Comparison of ENCODE assay signal across 39 mouse cellular contexts in the genomic region with DNA sequence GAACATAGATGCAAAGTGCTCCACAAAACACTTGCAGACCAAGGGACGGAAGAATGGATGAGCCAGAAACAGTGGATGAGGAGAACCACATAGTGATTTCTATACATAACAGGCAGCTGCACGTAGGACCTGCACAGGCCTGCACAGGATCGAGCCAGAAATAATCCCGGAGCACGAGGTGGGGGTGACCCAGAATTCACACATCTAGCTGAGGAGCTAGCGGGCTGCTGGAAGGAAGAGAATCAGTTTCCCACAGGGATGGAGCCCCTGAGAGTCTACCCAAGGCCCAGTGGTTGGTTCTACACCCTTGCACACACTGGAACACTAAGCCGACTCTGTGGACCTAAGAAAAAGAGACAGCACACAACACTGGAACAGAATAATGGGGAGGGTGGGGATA. TPM values are rescaled to one million over a fixed set of nuclear protein-coding genes. Genes with fewer than 3 reads are reported as not detected.
"Had no signal": no experiment of that assay in that cellular context is flagged by ENCODE, and none has a peak within 500 bp of the region (broad histone marks: within the 10 kb centered on the region; RNA-seq: fewer than 3 reads in every experiment).

No protein-coding gene starts in this region.

- H3K4me1 ChIP-seq: embryonic facial prominence, embryonic 10.5 days; embryonic facial prominence, embryonic 12.5 days; embryonic facial prominence, embryonic 15.5 days; forebrain, embryonic 10.5 days; forebrain, embryonic 12.5 days; forebrain, embryonic 13.5 days; forebrain, embryonic 15.5 days had no signal

- H3K4me2 ChIP-seq: embryonic facial prominence, embryonic 12.5 days; embryonic facial prominence, embryonic 13.5 days; embryonic facial prominence, embryonic 15.5 days; forebrain, embryonic 12.5 days; forebrain, embryonic 13.5 days; forebrain, embryonic 15.5 days had no signal

- ATAC-seq: forebrain, embryonic 13.5 days; forebrain, embryonic 14.5 days; forebrain, embryonic 15.5 days; forebrain, embryonic 16.5 days; forebrain, postnatal 0 days had no signal

- H3K4me3 ChIP-seq: embryonic facial prominence, embryonic 10.5 days; embryonic facial prominence, embryonic 12.5 days; embryonic facial prominence, embryonic 13.5 days; embryonic facial prominence, embryonic 15.5 days; erythroblast, embryonic 14.5 days; forebrain, embryonic 10.5 days; forebrain, embryonic 12.5 days; forebrain, embryonic 13.5 days; forebrain, embryonic 15.5 days; gastrocnemius, adult 2 months; heart, adult 2 months had no signal

- DNase-seq: cerebellum, adult 2 months; cerebellum, adult 8-10 months; cerebellum, adult 9-10 months; cerebellum, adult 9-11 months; cerebellum, postnatal 10 days; cerebellum, postnatal 14 days; cerebellum, postnatal 25 days; cerebellum, postnatal 36 days; embryo, embryonic 11 days; forebrain, postnatal 0 days; gastrocnemius, adult 2 months; gastrocnemius, postnatal 10 days; gastrocnemius, postnatal 14 days; gastrocnemius, postnatal 25 days; gastrocnemius, postnatal 36 days; heart, adult 18-20 months; heart, adult 2 months had no signal

- H3K9me3 ChIP-seq: embryonic facial prominence, embryonic 10.5 days; embryonic facial prominence, embryonic 15.5 days; forebrain, embryonic 10.5 days; forebrain, embryonic 12.5 days; forebrain, embryonic 15.5 days had no signal

- H3K27me3 ChIP-seq: embryonic facial prominence, embryonic 12.5 days; embryonic facial prominence, embryonic 13.5 days; embryonic facial prominence, embryonic 15.5 days; forebrain, embryonic 12.5 days; forebrain, embryonic 13.5 days; forebrain, embryonic 15.5 days had no signal

- H3K27ac ChIP-seq: embryonic facial prominence, embryonic 10.5 days; embryonic facial prominence, embryonic 12.5 days; embryonic facial prominence, embryonic 13.5 days; embryonic facial prominence, embryonic 15.5 days; forebrain, embryonic 10.5 days; forebrain, embryonic 12.5 days; forebrain, embryonic 13.5 days; forebrain, embryonic 15.5 days; gastrocnemius, adult 2 months; heart, adult 2 months had no signal

- H3K36me3 ChIP-seq: embryonic facial prominence, embryonic 10.5 days; embryonic facial prominence, embryonic 12.5 days; embryonic facial prominence, embryonic 13.5 days; embryonic facial prominence, embryonic 15.5 days; forebrain, embryonic 10.5 days; forebrain, embryonic 12.5 days; forebrain, embryonic 15.5 days had no signal

- H3K9ac ChIP-seq: embryonic facial prominence, embryonic 12.5 days; embryonic facial prominence, embryonic 13.5 days; embryonic facial prominence, embryonic 15.5 days; forebrain, embryonic 12.5 days; forebrain, embryonic 13.5 days; forebrain, embryonic 15.5 days; forebrain, postnatal 0 days had no signal

RNA-seq across cellular contexts. Expression of a gene that starts 18.5 kb away (rescaled TPM):
- total RNA-seq: common myeloid progenitor, adult 5-6 weeks; forebrain, postnatal 0 days; gastrocnemius, adult 18-20 months; gastrocnemius, adult 2 months; gastrocnemius, adult 8-10 months; gastrocnemius, postnatal 10 days; gastrocnemius, postnatal 14 days; gastrocnemius, postnatal 25 days; gastrocnemius, postnatal 36 days; gastrocnemius, postnatal 4 days; granulocyte monocyte progenitor cell, adult 5-6 weeks; heart, adult 18-20 months; heart, adult 2 months had no signal
- polyA plus RNA-seq: cerebellum, adult 2 months; cortical plate, adult 2 months; embryonic facial prominence, embryonic 10.5 days; embryonic facial prominence, embryonic 11.5 days; embryonic facial prominence, embryonic 12.5 days; embryonic facial prominence, embryonic 13.5 days; embryonic facial prominence, embryonic 14.5 days; embryonic facial prominence, embryonic 15.5 days; erythroblast, embryonic 14.5 days; forebrain, embryonic 11.5 days; forebrain, embryonic 13.5 days; forebrain, embryonic 15.5 days; forebrain, embryonic 16.5 days; frontal cortex, adult 2 months; gonadal fat pad, adult 2 months; heart, adult 2 months had no signal

RNA-seq across cellular contexts. Expression of a gene that starts 32.5 kb away (rescaled TPM):
- total RNA-seq: common myeloid progenitor, adult 5-6 weeks; forebrain, postnatal 0 days; gastrocnemius, adult 18-20 months; gastrocnemius, adult 2 months; gastrocnemius, adult 8-10 months; gastrocnemius, postnatal 10 days; gastrocnemius, postnatal 14 days; gastrocnemius, postnatal 25 days; gastrocnemius, postnatal 36 days; gastrocnemius, postnatal 4 days; granulocyte monocyte progenitor cell, adult 5-6 weeks; heart, adult 18-20 months; heart, adult 2 months had no signal
- polyA plus RNA-seq: cerebellum, adult 2 months; cortical plate, adult 2 months; embryonic facial prominence, embryonic 10.5 days; embryonic facial prominence, embryonic 11.5 days; embryonic facial prominence, embryonic 12.5 days; embryonic facial prominence, embryonic 13.5 days; embryonic facial prominence, embryonic 14.5 days; embryonic facial prominence, embryonic 15.5 days; erythroblast, embryonic 14.5 days; forebrain, embryonic 10.5 days; forebrain, embryonic 11.5 days; forebrain, embryonic 12.5 days; forebrain, embryonic 13.5 days; forebrain, embryonic 14.5 days; forebrain, embryonic 15.5 days; forebrain, embryonic 16.5 days; forebrain, postnatal 0 days; frontal cortex, adult 2 months; gonadal fat pad, adult 2 months; heart, adult 2 months had no signal

RNA-seq across cellular contexts. Expression of a gene that starts 40.8 kb away (rescaled TPM):
- total RNA-seq: common myeloid progenitor, adult 5-6 weeks; forebrain, postnatal 0 days; gastrocnemius, adult 18-20 months; gastrocnemius, adult 2 months; gastrocnemius, adult 8-10 months; gastrocnemius, postnatal 10 days; gastrocnemius, postnatal 14 days; gastrocnemius, postnatal 25 days; gastrocnemius, postnatal 36 days; gastrocnemius, postnatal 4 days; granulocyte monocyte progenitor cell, adult 5-6 weeks; heart, adult 18-20 months; heart, adult 2 months had no signal
- polyA plus RNA-seq: cerebellum, adult 2 months; cortical plate, adult 2 months; embryonic facial prominence, embryonic 11.5 days; embryonic facial prominence, embryonic 12.5 days; embryonic facial prominence, embryonic 13.5 days; embryonic facial prominence, embryonic 14.5 days; erythroblast, embryonic 14.5 days; forebrain, embryonic 11.5 days; forebrain, embryonic 12.5 days; forebrain, embryonic 13.5 days; forebrain, embryonic 14.5 days; forebrain, embryonic 15.5 days; forebrain, embryonic 16.5 days; forebrain, postnatal 0 days; frontal cortex, adult 2 months; gonadal fat pad, adult 2 months; heart, adult 2 months had no signal
